Mouse (Mus musculus) midbrain, embryonic 13.5 days (tissue): ENCODE measurements around the gene Myadm. TPM values are rescaled to one million over a fixed set of nuclear protein-coding genes. Genes with fewer than 3 reads are reported as not detected.

Experiments
- ATAC-seq: fragments of 200-750 bp; cut with Nextera tagmentation; 2 replicates; pipeline ENCODE4 v1.8.0; 2017; ENCODE audit warnings: mild to moderate bottlenecking, moderate TSS enrichment, moderate library complexity
- H3K27ac ChIP-seq: fragments of 300-500 bp; sonication (generic); 2 replicates; pipeline ENCODE4 v1.5.1; 2015; ENCODE audit warnings: inconsistent platforms, mild to moderate bottlenecking, moderate library complexity
- H3K27me3 ChIP-seq: fragments of 300-500 bp; sonication (generic); 2 replicates; pipeline ENCODE4 v1.6.1; 2015; ENCODE audit warnings: mild to moderate bottlenecking, inconsistent platforms
- H3K36me3 ChIP-seq: fragments of 300-500 bp; sonication (generic); 2 replicates; pipeline ENCODE4 v1.6.1; 2015; ENCODE audit warnings: mild to moderate bottlenecking, inconsistent platforms
- H3K4me1 ChIP-seq: fragments of 300-500 bp; sonication (generic); replicated peaks from 2 replicates; pipeline ENCODE4 v1.6.1; 2015; ENCODE audit warnings: inconsistent platforms
- H3K4me2 ChIP-seq: fragments of 300-500 bp; sonication (generic); replicated peaks from 2 replicates; pipeline ENCODE4 v1.6.1; 2015; ENCODE audit warnings: moderate library complexity, mild to moderate bottlenecking, inconsistent platforms
- H3K4me3 ChIP-seq: fragments of 300-500 bp; sonication (generic); replicated peaks from 2 replicates; pipeline ENCODE4 v1.5.1; 2015; ENCODE audit warnings: mild to moderate bottlenecking, inconsistent platforms
- H3K9ac ChIP-seq: fragments of 300-500 bp; sonication (generic); replicated peaks from 2 replicates; pipeline ENCODE4 v1.6.1; 2015; ENCODE audit warnings: mild to moderate bottlenecking, inconsistent platforms
- H3K9me3 ChIP-seq: fragments of 300-500 bp; sonication (generic); 2 replicates; pipeline ENCODE4 v1.6.1; 2016; ENCODE audit warnings: mild to moderate bottlenecking, inconsistent platforms
- WGBS: fragments of 180-500 bp; shearing (Covaris S2); methylation state at CpG from one replicate; pipeline ENCODE4 v1.1.7; 2015; 5-methylcytosine and 5-hydroxymethylcytosine counted together
- polyA plus RNA-seq: library from polyadenylated mRNA; unstranded; fragments of >200 nt; fragmentation: Nextera tagmentation; extraction: Ambion mirVana; gene quantifications from 2 replicates; pipeline ENCODE4 v1.2.1, GENCODE M21; 2015

Myadm gene
- polyA plus RNA-seq, 1 experiment from 2014 or later, result 23.8 TPM

GRCm38 (mm10) chr7:3347366-3348287 lies 58.7 kb downstream of the Myadm start:
- Histone ChIP-seq H3K4me3 (no peak overlapping the region), H3K9me3 (no peaks in the 10 kb centered on the region), H3K27ac (no peak overlapping the region), H3K27me3 (0 out of 2 replicates have a peak, but pooled peaks cover 3% of the 10 kb centered on the region), H3K4me1 (peaks cover 7% of the 10 kb centered on the region), H3K36me3 (peaks cover 88% of the 10 kb centered on the region), H3K4me2 (no peak overlapping the region), H3K9ac (no peak overlapping the region)
- 24% methylated on average over 20 of the region's 20 CpGs for WGBS
- peak; percentile 17; the same call in 1 of the 2 replicates for ATAC-seq

- H3K4me2 ChIP-seq, result no peak overlapping the region
- WGBS, result 55% methylated on average over 5 of the region's 5 CpGs
- no peak for ATAC-seq
- H3K4me3 ChIP-seq, result no peak overlapping the region
- no peaks in the 10 kb centered on the region for H3K9me3 ChIP-seq
- H3K9ac ChIP-seq, result no peak overlapping the region
- 0 out of 2 replicates have a peak, but pooled peaks cover 3% of the 10 kb centered on the region for H3K27me3 ChIP-seq
- H3K27ac ChIP-seq, result no peak overlapping the region
- peaks cover 7% of the 10 kb centered on the region for H3K4me1 ChIP-seq
- peaks cover 83% of the 10 kb centered on the region for H3K36me3 ChIP-seq
Observed at GRCm38 (mm10) chr7:3348326-3348725, 59.4 kb downstream of the Myadm start.

GRCm38 (mm10) chr7:3349775-3350174 lies 60.9 kb downstream of the Myadm start:
- Histone ChIP-seq H3K4me3 (no peak overlapping the region), H3K4me2 (no peak overlapping the region), H3K9me3 (no peaks in the 10 kb centered on the region), H3K36me3 (peaks cover 72% of the 10 kb centered on the region), H3K4me1 (peaks cover 7% of the 10 kb centered on the region), H3K27me3 (no peaks in the 10 kb centered on the region), H3K9ac (no peak overlapping the region), H3K27ac (no peak overlapping the region)
- 92% methylated on average over 9 of the region's 9 CpGs for whole genome bisulfite sequencing
- ATAC-seq, result no peak

Other genes with a start within 250 kb of the Myadm start
- not detected in 2 replicates for gene AU018091, start 119.9 kb upstream of the Myadm start, polyA plus RNA-seq
- gene Nlrp12, start 39.3 kb upstream of the Myadm start, polyA plus RNA-seq, result not detected in 2 replicates
- gene Prkcg, start 99 bp downstream of the Myadm start, polyA plus RNA-seq, result 0.66 and 1.7 TPM in 2 replicates
- 4.3 and 5.2 TPM in 2 replicates for gene Cacng7, start 43.9 kb downstream of the Myadm start, polyA plus RNA-seq
- gene Cacng8, start 101.6 kb downstream of the Myadm start, polyA plus RNA-seq, result 12.9 and 13.9 TPM in 2 replicates
- gene Cacng6, start 135.1 kb downstream of the Myadm start, polyA plus RNA-seq, result not detected in 2 replicates
- gene Tarm1, start 213.5 kb downstream of the Myadm start, polyA plus RNA-seq, result not detected in 2 replicates